Mouse (Mus musculus) right cerebral cortex, postnatal 4 days (tissue): ENCODE measurements around the gene Gpr162.

Source experiments
- DNase-seq: peaks from one replicate; pipeline ENCODE4 v3.0.0-alpha.2; 2022

The Gpr162 gene

DNA sequence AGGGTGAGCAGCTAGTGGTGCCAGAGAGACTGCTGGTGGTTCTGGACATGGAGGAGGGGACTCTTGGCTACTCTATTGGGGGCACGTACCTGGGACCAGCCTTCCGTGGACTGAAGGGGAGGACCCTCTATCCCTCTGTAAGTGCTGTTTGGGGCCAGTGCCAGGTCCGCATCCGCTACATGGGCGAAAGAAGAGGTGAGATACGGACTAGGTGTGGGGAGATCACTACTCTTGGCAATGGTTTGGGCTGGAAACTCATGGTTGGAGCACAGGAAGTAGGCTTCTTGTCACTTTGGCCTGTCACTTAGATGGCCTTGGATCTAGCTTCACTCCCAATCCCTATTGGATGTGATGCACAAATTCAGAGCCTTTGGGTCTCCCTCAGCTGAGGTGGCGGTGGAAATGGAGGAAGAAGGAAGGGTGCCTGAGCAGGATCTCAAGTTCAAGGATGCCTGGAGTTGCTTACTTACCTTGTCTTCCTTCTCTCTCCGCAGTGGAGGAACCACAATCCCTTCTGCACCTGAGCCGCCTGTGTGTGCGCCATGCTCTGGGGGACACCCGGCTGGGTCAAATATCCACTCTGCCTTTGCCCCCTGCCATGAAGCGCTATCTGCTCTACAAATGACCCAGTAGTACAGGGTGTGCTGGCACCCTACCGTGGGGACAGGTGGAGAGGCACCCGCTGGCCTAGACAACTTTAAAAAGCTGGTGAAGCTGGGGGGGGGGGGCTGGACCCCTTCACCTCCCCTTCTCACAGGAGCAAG, 53.8 kb downstream of the Gpr162 start:
- no peak for DNase-seq

DNA sequence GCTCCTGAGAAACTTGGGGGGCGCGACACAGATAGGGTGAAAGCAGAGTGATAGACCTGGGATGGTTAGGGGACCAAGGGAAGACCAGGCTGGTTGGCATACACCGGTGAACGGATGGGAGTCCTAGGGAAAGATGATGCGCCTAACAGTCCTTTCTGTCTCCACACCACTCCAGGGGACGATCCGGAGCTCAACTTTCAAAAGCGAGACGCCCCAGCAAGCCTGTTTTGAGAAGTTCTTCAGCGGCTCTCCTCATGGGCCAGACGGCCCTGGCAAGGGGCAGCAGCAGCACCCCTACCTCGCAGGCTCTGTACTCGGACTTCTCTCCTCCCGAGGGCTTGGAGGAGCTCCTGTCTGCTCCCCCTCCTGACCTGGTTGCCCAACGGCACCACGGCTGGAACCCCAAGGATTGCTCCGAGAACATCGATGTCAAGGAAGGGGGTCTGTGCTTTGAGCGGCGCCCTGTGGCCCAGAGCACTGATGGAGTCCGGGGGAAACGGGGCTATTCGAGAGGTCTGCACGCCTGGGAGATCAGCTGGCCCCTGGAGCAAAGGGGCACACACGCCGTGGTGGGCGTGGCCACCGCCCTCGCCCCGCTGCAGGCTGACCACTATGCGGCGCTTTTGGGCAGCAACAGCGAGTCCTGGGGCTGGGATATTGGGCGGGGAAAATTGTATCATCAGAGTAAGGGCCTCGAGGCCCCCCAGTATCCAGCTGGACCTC, 54.6 kb downstream of the Gpr162 start:
- peak; percentile 69 for DNase-seq
